Mouse (Mus musculus) lung, embryonic 15.5 days (tissue): ENCODE results near the gene Prdm8. TPM values are rescaled to one million over a fixed set of nuclear protein-coding genes. Genes with fewer than 3 reads are reported as not detected.
A peak's percentile ranks its signal among the peaks of the same experiment; 100 is the strongest.

ENCODE experiments used
- ATAC-seq: fragments of 200-750 bp; cut with Nextera tagmentation; 2 replicates; pipeline ENCODE4 v1.8.0; 2017; ENCODE audit warnings: moderate number of reproducible peaks, borderline replicate concordance; ENCODE audit not compliant: low FRiP score, low TSS enrichment; ENCODE audit errors: extremely low read depth
- H3K27ac ChIP-seq: fragments of 300-500 bp; sonication (generic); 2 replicates; pipeline ENCODE4 v1.5.1; 2015; ENCODE audit warnings: moderate library complexity, mild to moderate bottlenecking, inconsistent platforms
- H3K27me3 ChIP-seq: fragments of 300-500 bp; sonication (generic); 2 replicates; pipeline ENCODE4 v1.6.1; 2015; ENCODE audit warnings: inconsistent platforms
- H3K36me3 ChIP-seq: fragments of 300-500 bp; sonication (generic); 2 replicates; pipeline ENCODE4 v1.6.1; 2015; ENCODE audit warnings: inconsistent platforms
- H3K4me1 ChIP-seq: fragments of 300-500 bp; sonication (generic); 2 replicates; pipeline ENCODE4 v1.6.1; 2015; ENCODE audit warnings: inconsistent platforms
- H3K4me2 ChIP-seq: fragments of 300-500 bp; sonication (generic); 2 replicates; pipeline ENCODE4 v1.6.1; 2015; ENCODE audit warnings: inconsistent platforms, mild to moderate bottlenecking, moderate library complexity
- H3K4me3 ChIP-seq: fragments of 300-500 bp; sonication (generic); 2 replicates; pipeline ENCODE4 v1.5.1; 2015; ENCODE audit warnings: mild to moderate bottlenecking, inconsistent platforms
- H3K9ac ChIP-seq: fragments of 300-500 bp; sonication (generic); 2 replicates; pipeline ENCODE4 v1.6.1; 2015; ENCODE audit warnings: inconsistent platforms
- H3K9me3 ChIP-seq: fragments of 300-500 bp; sonication (generic); 2 replicates; pipeline ENCODE4 v1.6.1; 2016; ENCODE audit warnings: inconsistent platforms
- WGBS: fragments of 180-500 bp; shearing (Covaris S2); methylation state at CpG from one replicate; pipeline ENCODE4 v1.1.7; 2015; 5-methylcytosine and 5-hydroxymethylcytosine counted together
- polyA plus RNA-seq: library from polyadenylated mRNA; unstranded; fragments of >200 nt; fragmentation: Nextera tagmentation; extraction: Ambion mirVana; gene quantifications from 2 replicates; pipeline ENCODE4 v1.2.1, GENCODE M21; 2015

The Prdm8 gene
- 0.44 and 0.95 TPM in 2 replicates for polyA plus RNA-seq

DNA sequence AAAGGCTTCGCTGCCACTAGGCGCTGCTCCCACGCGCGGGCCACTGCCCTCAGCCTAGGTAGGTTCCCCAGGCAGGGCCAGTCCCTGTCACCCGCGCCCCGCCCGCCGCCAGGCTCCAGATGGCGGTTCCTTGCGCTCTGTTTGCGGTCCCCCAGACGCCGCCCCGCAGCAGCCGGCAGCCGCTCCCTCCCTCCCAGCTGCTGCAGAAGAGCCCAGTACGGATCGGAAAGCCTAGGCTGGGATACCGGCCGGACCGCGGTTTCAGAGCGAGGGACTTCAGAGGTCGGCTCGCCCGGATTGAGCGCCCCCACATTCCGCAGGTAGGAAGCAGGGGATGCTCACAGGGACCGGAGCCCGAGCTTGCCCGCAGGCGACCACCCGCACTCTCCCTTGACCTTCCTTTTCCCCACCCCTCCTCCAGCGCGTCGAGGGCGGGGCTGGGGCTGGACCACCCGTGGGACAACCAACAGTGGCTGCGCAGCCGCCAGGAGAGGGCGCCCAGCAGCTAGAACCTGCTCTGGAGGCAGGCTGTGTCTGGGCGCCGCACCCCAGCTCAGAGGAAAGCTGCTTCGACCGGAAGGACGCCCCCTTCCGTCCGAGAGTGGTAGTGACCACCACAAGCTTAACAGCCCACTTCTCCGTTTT, at the start of gene Prdm8:
Gene Prdm8, plus strand, starts transcription at position 19 of the 645 bp plus-strand sequence.
- peaks cover 27% of the 10 kb centered on the region for H3K4me1 ChIP-seq
- ATAC-seq: peak; percentile 92
- peak within 1 kb of the TSS; percentile 49 for H3K4me3 ChIP-seq
- H3K36me3 ChIP-seq: no peaks in the 10 kb centered on the region
- WGBS: under 1% methylated on average over 48 of the region's 51 CpGs
- peaks cover 70% of the 10 kb centered on the region for H3K27me3 ChIP-seq
- H3K4me2 ChIP-seq: peak within 1 kb of the TSS; percentile 84
- H3K27ac ChIP-seq: peak within 1 kb of the TSS; percentile 42
- peak within 1 kb of the TSS; percentile 38 for H3K9ac ChIP-seq
- no peaks in the 10 kb centered on the region for H3K9me3 ChIP-seq

- no peak overlapping the region for H3K9ac ChIP-seq
- H3K27ac ChIP-seq: no peak overlapping the region
- H3K4me2 ChIP-seq: no peak overlapping the region
- no peaks in the 10 kb centered on the region for H3K9me3 ChIP-seq
- no peaks in the 10 kb centered on the region for H3K36me3 ChIP-seq
- no peak for ATAC-seq
- no peaks in the 10 kb centered on the region for H3K27me3 ChIP-seq
- H3K4me3 ChIP-seq: no peak overlapping the region
- 71% methylated on average over 3 of the region's 3 CpGs for WGBS
- H3K4me1 ChIP-seq: no peaks in the 10 kb centered on the region
Measured at GRCm38 (mm10) chr5:98127074-98127473, 39.9 kb upstream of the Prdm8 start.

GRCm38 (mm10) chr5:98138545-98139296, 28.3 kb upstream of the Prdm8 start:
- H3K9ac ChIP-seq: no peak overlapping the region
- H3K4me3 ChIP-seq: no peak overlapping the region
- ATAC-seq: no peak
- no peak overlapping the region for H3K4me2 ChIP-seq
- WGBS: 82% methylated on average over 14 of the region's 14 CpGs
- no peaks in the 10 kb centered on the region for H3K9me3 ChIP-seq
- H3K27ac ChIP-seq: no peak overlapping the region
- no peaks in the 10 kb centered on the region for H3K27me3 ChIP-seq
- H3K4me1 ChIP-seq: no peaks in the 10 kb centered on the region
- H3K36me3 ChIP-seq: no peaks in the 10 kb centered on the region

GRCm38 (mm10) chr5:98139297-98139660, 27.7 kb upstream of the Prdm8 start:
- Histone ChIP-seq H3K27me3 (no peaks in the 10 kb centered on the region), H3K4me2 (no peak overlapping the region), H3K4me1 (no peaks in the 10 kb centered on the region)

GRCm38 (mm10) chr5:98146895-98147294, 20.1 kb upstream of the Prdm8 start:
- WGBS: 68% methylated on average over 3 of the region's 3 CpGs
- no peak for ATAC-seq

More at GRCm38 (mm10) chr5:98139297-98139660, 27.7 kb upstream of the Prdm8 start:
- no peaks in the 10 kb centered on the region for H3K9me3 ChIP-seq
- ATAC-seq: no peak
- no peak overlapping the region for H3K9ac ChIP-seq
- H3K36me3 ChIP-seq: no peaks in the 10 kb centered on the region
- no peak overlapping the region for H3K27ac ChIP-seq
- WGBS: 78% methylated on average over 3 of the region's 3 CpGs
- H3K4me3 ChIP-seq: no peak overlapping the region

GRCm38 (mm10) chr5:98166116-98166515, 882 bp upstream of the Prdm8 start:
- Histone ChIP-seq H3K27me3 (peaks cover 59% of the 10 kb centered on the region), H3K9ac (no peak overlapping the region), H3K27ac (peak overlapping the region; percentile 42), H3K4me3 (peak overlapping the region; percentile 49; the same call in 1 of the 2 replicates), H3K4me2 (peak overlapping the region; percentile 84; the same call in 1 of the 2 replicates), H3K9me3 (no peaks in the 10 kb centered on the region), H3K36me3 (no peaks in the 10 kb centered on the region), H3K4me1 (peaks cover 27% of the 10 kb centered on the region)
- ATAC-seq: no peak
- WGBS: 6% methylated on average over 15 of the region's 15 CpGs

More at GRCm38 (mm10) chr5:98146895-98147294, 20.1 kb upstream of the Prdm8 start:
- Histone ChIP-seq H3K4me3 (no peak overlapping the region), H3K4me1 (no peaks in the 10 kb centered on the region), H3K27ac (no peak overlapping the region), H3K9ac (no peak overlapping the region), H3K4me2 (no peak overlapping the region), H3K27me3 (no peaks in the 10 kb centered on the region), H3K9me3 (no peaks in the 10 kb centered on the region), H3K36me3 (no peaks in the 10 kb centered on the region)

DNA sequence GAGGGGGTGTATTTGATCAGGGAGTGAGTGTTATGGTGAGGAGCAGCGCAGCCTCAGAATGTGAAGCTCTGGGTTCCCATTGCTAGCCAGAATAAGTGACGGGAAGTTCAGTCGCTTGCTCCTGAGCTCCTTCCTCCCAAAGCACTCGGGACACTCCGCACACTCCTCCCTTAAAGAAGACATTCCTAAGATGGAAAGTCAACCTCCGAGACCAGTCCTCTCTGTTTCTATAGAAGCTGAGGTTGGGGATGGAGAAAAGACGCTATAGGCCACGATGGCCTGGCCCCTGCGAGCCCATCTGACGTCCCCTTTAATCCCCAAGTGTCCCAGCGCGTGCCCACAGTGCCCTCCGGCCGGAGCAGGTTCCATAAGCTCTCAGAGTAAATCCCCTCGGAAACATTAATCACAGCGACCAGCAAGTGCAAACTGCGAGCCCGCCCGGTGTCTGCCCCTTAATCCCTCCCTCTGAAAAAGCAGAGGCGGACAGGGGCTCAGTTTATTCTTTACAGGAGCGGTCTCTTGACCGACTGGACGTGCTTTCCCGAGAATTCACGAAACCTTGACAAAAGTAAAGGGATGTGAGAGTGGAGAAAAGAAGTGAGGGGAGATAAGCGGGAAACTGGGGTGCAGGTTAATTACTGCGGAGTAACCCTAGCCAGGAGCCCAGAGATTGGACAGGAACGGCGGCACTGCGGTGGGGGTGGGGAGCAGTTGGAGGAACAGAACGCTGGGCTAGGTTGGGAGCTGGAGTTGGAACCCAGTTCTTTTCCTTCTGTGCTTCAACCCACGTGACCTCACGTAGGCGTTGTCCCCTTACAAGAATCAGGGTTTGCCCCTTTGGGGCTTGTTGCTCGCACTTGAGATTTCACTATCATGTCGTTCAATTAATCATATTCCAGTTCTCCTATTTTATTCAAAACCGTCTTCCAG, 1.6 kb downstream of the Prdm8 start:
- Histone ChIP-seq H3K4me3 (peak overlapping the region; percentile 49), H3K27me3 (peaks cover 84% of the 10 kb centered on the region), H3K9me3 (no peaks in the 10 kb centered on the region), H3K9ac (no peak overlapping the region; the same call in 1 of the 2 replicates), H3K27ac (no peak overlapping the region), H3K36me3 (no peaks in the 10 kb centered on the region), H3K4me2 (peak overlapping the region; percentile 84), H3K4me1 (peaks cover 27% of the 10 kb centered on the region)
- under 1% methylated on average over 37 of the region's 37 CpGs for WGBS
- ATAC-seq: no peak

DNA sequence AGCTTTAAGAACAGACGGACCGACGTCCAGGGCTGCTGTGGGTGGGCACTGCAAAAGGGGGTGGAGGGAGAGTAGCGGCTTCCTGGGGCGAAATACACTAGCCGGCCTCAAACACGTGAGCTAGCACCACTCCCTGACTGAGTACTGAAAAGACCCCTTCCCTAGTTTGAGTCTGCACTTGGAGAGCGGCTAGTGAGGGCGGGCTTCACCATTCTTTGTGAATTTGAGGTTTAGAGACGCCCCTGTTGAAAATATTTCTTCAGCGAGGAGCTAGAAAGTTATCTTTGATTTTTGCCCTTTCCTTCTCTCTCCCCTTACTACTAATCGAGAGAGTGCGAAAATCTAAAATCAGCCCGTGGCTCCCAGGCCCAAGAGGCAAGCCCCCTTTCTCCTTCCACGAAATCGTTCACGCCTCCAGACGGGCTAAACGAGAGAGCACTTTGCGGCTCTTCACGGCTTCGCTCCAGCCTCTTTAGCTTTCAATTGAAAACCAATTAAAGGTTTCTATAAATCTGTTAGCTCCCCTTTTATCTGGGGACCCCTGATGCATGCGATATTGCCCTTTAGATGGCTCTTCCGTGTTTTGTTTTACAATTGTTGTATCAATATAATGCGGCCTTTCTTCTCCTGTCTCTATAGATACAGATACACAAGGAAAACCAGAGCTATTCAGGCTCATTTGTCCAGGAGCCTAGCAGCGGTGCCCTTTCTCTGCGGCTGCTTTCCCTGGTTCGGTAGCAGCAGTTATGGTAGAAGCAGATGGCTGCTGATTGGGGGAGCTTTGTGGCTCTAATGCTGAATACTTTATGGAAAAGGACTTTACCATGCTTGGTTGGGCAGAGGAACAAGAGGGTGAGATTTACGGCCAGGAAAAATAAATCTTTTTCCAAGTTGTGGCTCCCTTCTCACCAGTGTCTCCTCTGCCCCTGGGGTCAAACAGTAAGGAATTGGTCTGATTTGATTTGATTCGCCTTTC, 2.7 kb downstream of the Prdm8 start:
- peaks cover 89% of the 10 kb centered on the region for H3K27me3 ChIP-seq
- H3K4me1 ChIP-seq: peaks cover 27% of the 10 kb centered on the region
- H3K9ac ChIP-seq: no peak overlapping the region
- no peaks in the 10 kb centered on the region for H3K36me3 ChIP-seq
- no peak for ATAC-seq
- peak overlapping the region; percentile 49; the same call in 1 of the 2 replicates for H3K4me3 ChIP-seq
- WGBS: 7% methylated on average over 30 of the region's 30 CpGs
- no peak overlapping the region for H3K27ac ChIP-seq
- H3K4me2 ChIP-seq: peak overlapping the region; percentile 84
- H3K9me3 ChIP-seq: no peaks in the 10 kb centered on the region

- no peaks in the 10 kb centered on the region for H3K36me3 ChIP-seq
- no peak overlapping the region for H3K27ac ChIP-seq
- no peak overlapping the region for H3K9ac ChIP-seq
- no peak overlapping the region for H3K4me3 ChIP-seq
- no peak for ATAC-seq
- no peak overlapping the region for H3K4me2 ChIP-seq
- peaks cover 27% of the 10 kb centered on the region for H3K4me1 ChIP-seq
- peaks cover 92% of the 10 kb centered on the region for H3K27me3 ChIP-seq
- WGBS: 21% methylated on average over 9 of the region's 9 CpGs
- H3K9me3 ChIP-seq: no peaks in the 10 kb centered on the region
Measured at GRCm38 (mm10) chr5:98171651-98172230, 4.7 kb downstream of the Prdm8 start.

- Histone ChIP-seq H3K9me3 (no peaks in the 10 kb centered on the region), H3K9ac (no peak overlapping the region), H3K4me1 (peaks cover 23% of the 10 kb centered on the region), H3K36me3 (no peaks in the 10 kb centered on the region), H3K27me3 (peaks cover 92% of the 10 kb centered on the region), H3K4me2 (no peak overlapping the region), H3K27ac (no peak overlapping the region), H3K4me3 (no peak overlapping the region)
- no peak for ATAC-seq
- WGBS: 14% methylated on average over 15 of the region's 15 CpGs
Measured at GRCm38 (mm10) chr5:98172502-98173181, 5.6 kb downstream of the Prdm8 start.
